9 mouse cellular contexts compared by ENCODE assay signal in the genomic region with DNA sequence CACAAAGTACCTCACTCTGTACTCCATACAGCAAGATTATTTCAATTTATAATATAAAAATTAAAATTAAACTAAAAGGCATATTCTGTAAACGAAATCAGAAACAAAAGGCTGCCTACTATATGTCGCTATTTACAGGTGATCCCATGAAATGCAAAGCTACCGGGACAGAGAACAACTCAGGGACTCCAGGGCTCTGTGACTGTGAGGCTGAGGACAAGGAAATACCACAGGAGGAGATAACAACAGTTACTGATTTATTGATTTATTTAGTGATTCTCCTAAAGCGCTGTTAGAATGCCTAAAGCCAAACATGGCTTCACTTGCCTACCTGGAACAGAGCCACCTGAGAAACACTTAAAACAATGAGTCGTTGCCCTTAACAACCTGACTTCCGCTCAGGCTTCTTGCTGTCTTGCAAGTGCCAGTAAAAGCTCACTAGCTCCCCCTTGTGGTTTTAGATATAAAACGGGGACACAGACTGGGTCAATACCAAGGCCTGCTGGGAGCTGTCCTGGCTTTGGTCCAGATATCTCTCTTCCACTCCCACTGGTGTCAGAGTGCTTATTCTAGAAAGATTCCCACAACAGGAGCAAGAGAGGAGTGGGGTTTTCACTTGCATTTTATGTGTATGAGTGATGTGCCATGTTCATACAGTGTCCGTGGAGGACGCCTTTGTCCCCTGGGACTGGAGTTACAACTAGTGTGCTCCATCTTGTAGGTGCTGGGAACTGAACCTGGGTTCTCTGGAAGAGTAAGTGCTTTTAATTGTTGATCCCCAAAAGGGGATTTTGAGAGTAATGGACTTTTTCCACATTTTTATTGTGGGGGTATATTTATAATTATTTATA. TPM values are rescaled to one million over a fixed set of nuclear protein-coding genes. Genes with fewer than 3 reads are reported as not detected.
DNase-seq lines count a peak whose midpoint lies in the region; ATAC-seq and TF ChIP-seq lines count a peak whose summit lies in the region.
"Had no signal": no experiment of that assay in that cellular context is flagged by ENCODE, and none has a peak within 500 bp of the region (broad histone marks: within the 10 kb centered on the region; RNA-seq: fewer than 3 reads in every experiment).

No protein-coding gene starts in this region.

- WGBS in forebrain, postnatal 0 days, result 33% methylated on average over 9 of the region's 9 CpGs
- WGBS in hindbrain, embryonic 10.5 days, result 36% methylated on average over 9 of the region's 9 CpGs
- WGBS in lung, embryonic 14.5 days, result 37% methylated on average over 9 of the region's 9 CpGs

- H3K27ac ChIP-seq in forebrain, postnatal 0 days (ENCODE audit: low read depth, low read length), result no peak overlapping the region
- no peak overlapping the region for H3K27ac ChIP-seq in hindbrain, embryonic 10.5 days
- H3K27ac ChIP-seq in layer of hippocampus, adult 2 months, result no peak overlapping the region
- H3K27ac ChIP-seq in lung, embryonic 14.5 days (ENCODE audit: low read depth), result no peak overlapping the region
- H3K27ac ChIP-seq: macrophage had no signal

- H3K9me3 ChIP-seq in forebrain, postnatal 0 days (ENCODE audit: low read length), result no peaks in the 10 kb centered on the region
- no peaks in the 10 kb centered on the region for H3K9me3 ChIP-seq in hindbrain, embryonic 10.5 days
- H3K9me3 ChIP-seq in lung, embryonic 14.5 days (ENCODE audit: low read depth, low read length), result no peaks in the 10 kb centered on the region

- no peak overlapping the region for H3K9ac ChIP-seq in forebrain, postnatal 0 days
- no peak overlapping the region for H3K9ac ChIP-seq in lung, embryonic 14.5 days

- ATAC-seq in cerebellum, adult (ENCODE audit: insufficient number of reproducible peaks, low FRiP score, low TSS enrichment), result peak; percentile 58; the same call in 1 of the 2 replicates
- ATAC-seq in forebrain, postnatal 0 days, result peak; percentile 86
- ATAC-seq in lung, embryonic 14.5 days (ENCODE audit: insufficient read depth), result peak; percentile 53; the same call in 1 of the 2 replicates

- peak; percentile 85 for DNase-seq in MEL-GATA-1-ER (ENCODE audit: extremely low read depth, low read depth)
- DNase-seq in forebrain, postnatal 0 days, result peak; percentile 89
- peak; percentile 72 for DNase-seq in hindbrain, embryonic 10.5 days (ENCODE audit: low spot score)
- DNase-seq in layer of hippocampus, adult 2 months (ENCODE audit: low spot score in 2 of 2), result peak; percentile 74 to 79
- DNase-seq in lung, embryonic 14.5 days, result peak; percentile 96
- peak; percentile 56 for DNase-seq in ovary, postnatal 14 days (ENCODE audit: low spot score)
- peak; percentile 61 to 90 for DNase-seq in thymus, postnatal 10 days (ENCODE audit: low spot score in 2 of 2)

- H3K4me3 ChIP-seq in forebrain, postnatal 0 days (ENCODE audit: low read depth, low read length), result no peak overlapping the region
- H3K4me3 ChIP-seq in hindbrain, embryonic 10.5 days, result no peak overlapping the region
- H3K4me3 ChIP-seq in layer of hippocampus, adult 2 months, result peak overlapping the region; percentile 4; the same call in 1 of the 2 replicates
- no peak overlapping the region for H3K4me3 ChIP-seq in lung, embryonic 14.5 days (ENCODE audit: low read depth, low read length)

- no peaks in the 10 kb centered on the region for H3K27me3 ChIP-seq in forebrain, postnatal 0 days (ENCODE audit: insufficient read depth, low read length)
- no peaks in the 10 kb centered on the region for H3K27me3 ChIP-seq in hindbrain, embryonic 10.5 days (ENCODE audit: insufficient read depth, poor library complexity, severe bottlenecking)
- no peaks in the 10 kb centered on the region for H3K27me3 ChIP-seq in lung, embryonic 14.5 days (ENCODE audit: insufficient read depth, low read length)

- no peak overlapping the region for H3K4me2 ChIP-seq in forebrain, postnatal 0 days (ENCODE audit: low read depth)
- 0 out of 2 replicates have a peak overlapping the region, but pooled peaks have one; percentile 4 for H3K4me2 ChIP-seq in lung, embryonic 14.5 days

- no peaks in the 10 kb centered on the region for H3K36me3 ChIP-seq in forebrain, postnatal 0 days (ENCODE audit: insufficient read depth)
- H3K36me3 ChIP-seq in hindbrain, embryonic 10.5 days, result no peaks in the 10 kb centered on the region
- H3K36me3 ChIP-seq in lung, embryonic 14.5 days (ENCODE audit: insufficient read depth), result no peaks in the 10 kb centered on the region

- TF ChIP-seq CTCF in forebrain, postnatal 0 days (IDR thresholded peaks at IDR 0.05; ENCODE audit: low read depth), result peak; percentile 85
- TF ChIP-seq CTCF in layer of hippocampus, adult 2 months (conservative IDR thresholded peaks at IDR 0.05), result peak; percentile 88
- TF ChIP-seq CTCF in lung, embryonic 14.5 days (IDR thresholded peaks at IDR 0.05; ENCODE audit: low read depth), result peak; percentile 84

- 0 out of 2 replicates have a peak, but pooled peaks cover 3% of the 10 kb centered on the region for H3K4me1 ChIP-seq in forebrain, postnatal 0 days (ENCODE audit: insufficient read depth)
- peaks cover 8% of the 10 kb centered on the region for H3K4me1 ChIP-seq in hindbrain, embryonic 10.5 days (replicated peaks)
- H3K4me1 ChIP-seq in lung, embryonic 14.5 days (ENCODE audit: insufficient read depth), result peaks cover 5% of the 10 kb centered on the region

RNA-seq across cellular contexts. Expression of gene Stoml1, which starts 27.5 kb away (rescaled TPM):
- total RNA-seq in forebrain, postnatal 0 days (2014; rRNA removed), result 148 and 149 TPM in 2 replicates
- polyA plus RNA-seq in forebrain, postnatal 0 days (2015; fragmentation: Nextera tagmentation; extraction: Ambion mirVana), result 142 and 144 TPM in 2 replicates
- polyA plus RNA-seq in hindbrain, embryonic 10.5 days (2016; fragmentation: Nextera tagmentation; extraction: Ambion mirVana), result 27.7 and 39.8 TPM in 2 replicates
- total RNA-seq in layer of hippocampus, adult 2 months (2021), result 10 to 100 TPM; 78.6 to 78.7 TPM
- polyA plus RNA-seq in lung, embryonic 14.5 days (2014; fragmentation: Nextera tagmentation; extraction: Ambion mirVana), result 23.2 and 27.1 TPM in 2 replicates

RNA-seq across cellular contexts. Expression of gene Pml, which starts 30.9 kb away (rescaled TPM):
- 3.4 and 4.8 TPM in 2 replicates for total RNA-seq in forebrain, postnatal 0 days (2014; rRNA removed)
- 2.6 and 3.7 TPM in 2 replicates for polyA plus RNA-seq in forebrain, postnatal 0 days (2015; fragmentation: Nextera tagmentation; extraction: Ambion mirVana)
- 9.5 and 13.5 TPM in 2 replicates for polyA plus RNA-seq in hindbrain, embryonic 10.5 days (2016; fragmentation: Nextera tagmentation; extraction: Ambion mirVana)
- 10 to 100 TPM; 11.9 to 14.2 TPM for total RNA-seq in layer of hippocampus, adult 2 months (2021)
- polyA plus RNA-seq in lung, embryonic 14.5 days (2014; fragmentation: Nextera tagmentation; extraction: Ambion mirVana), result 21.4 and 23.2 TPM in 2 replicates

RNA-seq across cellular contexts. Expression of gene Loxl1, which starts 32.5 kb away (rescaled TPM):
- 6.0 and 9.4 TPM in 2 replicates for total RNA-seq in forebrain, postnatal 0 days (2014; rRNA removed)
- polyA plus RNA-seq in forebrain, postnatal 0 days (2015; fragmentation: Nextera tagmentation; extraction: Ambion mirVana), result 8.0 and 9.6 TPM in 2 replicates
- 9.9 and 14.5 TPM in 2 replicates for polyA plus RNA-seq in hindbrain, embryonic 10.5 days (2016; fragmentation: Nextera tagmentation; extraction: Ambion mirVana)
- total RNA-seq in layer of hippocampus, adult 2 months (2021), result 1 to 10 TPM; 3.2 to 3.3 TPM
- 34.4 and 37.1 TPM in 2 replicates for polyA plus RNA-seq in lung, embryonic 14.5 days (2014; fragmentation: Nextera tagmentation; extraction: Ambion mirVana)
- polyA plus RNA-seq: macrophage had no signal
